Mouse (Mus musculus): Measurements from ENCODE around the gene Pnkp. TPM values are rescaled to one million over a fixed set of nuclear protein-coding genes. Genes with fewer than 3 reads are reported as not detected.

Pnkp gene
- polyA plus RNA-seq, 1 experiment = 53.4 TPM

DNA sequence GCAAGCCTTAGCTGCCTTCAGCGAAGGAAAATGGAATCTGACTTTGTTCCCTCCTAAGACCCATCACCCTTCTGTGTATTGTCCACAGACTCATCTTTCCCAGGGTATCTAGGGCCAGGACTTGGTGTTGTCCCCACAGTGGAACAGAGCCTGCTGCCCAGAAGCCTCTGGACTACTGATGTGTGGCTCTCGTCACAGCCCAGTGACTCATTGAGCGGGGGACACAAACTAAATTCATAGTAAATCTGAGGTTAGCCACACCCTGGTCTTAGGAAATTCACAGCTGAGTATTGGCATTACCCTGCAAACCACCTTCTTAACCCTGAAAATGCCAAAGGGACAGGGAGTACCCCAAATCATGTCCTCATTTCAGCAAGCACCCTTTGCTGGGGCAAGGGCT is 30.2 kb upstream of the Pnkp start:
- WGBS = 54% methylated on average over 3 of the region's 3 CpGs
- no peak for TF ChIP-seq CTCF (conservative IDR thresholded peaks at IDR 0.05; ENCODE audit: insufficient read depth, insufficient read length, low read depth, low read length)
- no peak for TF ChIP-seq POLR2A (IDR thresholded peaks at IDR 0.05; ENCODE audit: low read depth, low read length)
- H3K36me3 ChIP-seq (ENCODE audit: control insufficient read depth, insufficient read depth, low read length) = 0 out of 2 replicates have a peak, but pooled peaks cover 2% of the 10 kb centered on the region
- H3K4me3 ChIP-seq (ENCODE audit: insufficient read depth, low read depth, low read length) = no peak overlapping the region
- H3K27me3 ChIP-seq (replicated peaks; ENCODE audit: control insufficient read depth, insufficient read depth, low read length) = no peaks in the 10 kb centered on the region
- H3K27ac ChIP-seq (ENCODE audit: insufficient read depth, low read depth, low read length) = no peak overlapping the region
- H3K4me1 ChIP-seq (ENCODE audit: control insufficient read depth, insufficient read depth, low read length) = no peaks in the 10 kb centered on the region
- DNase-seq = no peak

DNA sequence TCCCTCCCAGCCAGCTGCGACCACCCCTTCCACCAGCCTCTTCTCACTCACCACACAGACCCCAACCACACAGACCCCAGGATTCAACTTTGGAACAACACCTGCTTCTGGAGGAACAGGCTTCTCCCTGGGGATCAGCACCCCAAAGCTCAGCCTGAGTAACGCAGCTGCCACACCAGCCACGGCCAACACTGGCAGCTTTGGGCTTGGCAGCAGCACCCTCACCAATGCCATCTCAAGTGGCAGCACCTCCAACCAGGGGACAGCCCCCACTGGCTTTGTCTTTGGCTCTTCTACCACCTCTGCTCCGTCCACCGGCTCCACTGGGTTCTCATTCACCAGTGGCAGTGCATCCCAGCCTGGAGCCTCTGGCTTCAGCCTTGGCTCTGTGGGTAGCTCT is 28.2 kb upstream of the Pnkp start:
- 91% methylated on average over 5 of the region's 5 CpGs for WGBS
- Histone ChIP-seq H3K4me3 (ENCODE audit: insufficient read depth, low read depth, low read length) (no peak overlapping the region), H3K36me3 (ENCODE audit: control insufficient read depth, insufficient read depth, low read length) (0 out of 2 replicates have a peak, but pooled peaks cover 2% of the 10 kb centered on the region), H3K4me1 (ENCODE audit: control insufficient read depth, insufficient read depth, low read length) (no peaks in the 10 kb centered on the region), H3K27ac (ENCODE audit: insufficient read depth, low read depth, low read length) (no peak overlapping the region), H3K27me3 (replicated peaks; ENCODE audit: control insufficient read depth, insufficient read depth, low read length) (no peaks in the 10 kb centered on the region)
- no peak for DNase-seq
- TF ChIP-seq CTCF (conservative IDR thresholded peaks at IDR 0.05; ENCODE audit: insufficient read depth, insufficient read length, low read depth, low read length) (no peak), POLR2A (IDR thresholded peaks at IDR 0.05; ENCODE audit: low read depth, low read length) (no peak)

DNA sequence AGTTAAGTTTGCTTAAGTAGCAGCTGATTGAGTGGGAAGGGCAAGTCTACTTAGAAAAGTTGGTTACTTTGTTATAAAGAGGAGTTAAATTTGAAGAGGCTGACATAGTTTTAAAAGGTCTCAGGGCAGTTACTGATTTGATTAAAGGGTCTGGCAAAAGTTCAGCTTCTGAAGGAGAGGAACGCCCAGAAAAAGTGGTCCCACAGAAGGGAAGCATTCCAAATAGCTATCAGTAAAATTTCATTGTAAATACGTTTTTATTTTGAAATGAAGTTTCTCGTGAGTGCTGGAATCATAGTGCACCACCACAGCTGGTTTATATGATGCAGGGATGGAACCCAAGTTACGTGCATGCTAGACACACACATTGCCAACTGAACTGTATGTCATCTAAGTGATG is 24.2 kb upstream of the Pnkp start:
- Histone ChIP-seq H3K36me3 (ENCODE audit: control insufficient read depth, insufficient read depth, low read length) (0 out of 2 replicates have a peak, but pooled peaks cover 2% of the 10 kb centered on the region), H3K4me3 (ENCODE audit: insufficient read depth, low read depth, low read length) (no peak overlapping the region), H3K27ac (ENCODE audit: insufficient read depth, low read depth, low read length) (no peak overlapping the region), H3K4me1 (ENCODE audit: control insufficient read depth, insufficient read depth, low read length) (no peaks in the 10 kb centered on the region), H3K27me3 (replicated peaks; ENCODE audit: control insufficient read depth, insufficient read depth, low read length) (no peaks in the 10 kb centered on the region)
- DNase-seq = no peak
- no peak for TF ChIP-seq POLR2A (IDR thresholded peaks at IDR 0.05; ENCODE audit: low read depth, low read length)
- TF ChIP-seq CTCF (conservative IDR thresholded peaks at IDR 0.05; ENCODE audit: insufficient read depth, insufficient read length, low read depth, low read length) = no peak
- 68% methylated on average over 4 of the region's 4 CpGs for WGBS

DNA sequence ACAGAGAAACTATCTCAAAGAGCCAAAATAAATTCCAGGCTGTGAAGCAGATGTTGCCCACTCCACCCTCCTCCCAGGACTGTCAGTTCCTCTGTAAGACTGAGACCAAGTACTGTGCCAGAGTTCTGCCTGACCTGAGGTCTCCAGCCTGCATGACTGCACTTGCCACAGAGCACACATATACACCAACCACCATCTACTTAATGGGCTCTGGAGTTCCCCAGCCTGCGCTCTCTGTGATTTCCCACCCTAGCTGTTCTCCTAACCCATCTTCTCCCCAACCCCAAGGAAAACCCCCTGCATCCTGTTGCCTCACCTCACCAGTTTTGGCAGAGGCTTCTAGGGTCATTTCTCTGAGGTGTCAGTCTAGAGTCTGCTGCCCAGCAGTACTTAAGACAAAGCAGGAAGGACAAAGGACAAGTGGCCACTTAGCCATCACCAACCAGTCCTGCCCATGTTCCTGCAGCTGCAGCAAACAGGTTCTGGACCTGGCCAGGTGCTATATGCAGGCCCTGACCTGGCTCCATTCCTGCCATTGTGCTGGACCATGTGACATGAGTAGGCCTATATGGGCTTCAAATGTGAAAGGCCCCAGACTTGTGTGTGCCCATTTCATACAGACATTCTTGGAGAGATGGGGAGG is 21.4 kb upstream of the Pnkp start:
- no peaks in the 10 kb centered on the region for H3K4me1 ChIP-seq (ENCODE audit: control insufficient read depth, insufficient read depth, low read length)
- TF ChIP-seq POLR2A (IDR thresholded peaks at IDR 0.05; ENCODE audit: low read depth, low read length) (no peak), CTCF (conservative IDR thresholded peaks at IDR 0.05; ENCODE audit: insufficient read depth, insufficient read length, low read depth, low read length) (no peak)
- WGBS = 82% methylated on average over 1 of the region's 1 CpGs
- H3K27ac ChIP-seq (ENCODE audit: insufficient read depth, low read depth, low read length) = no peak overlapping the region
- no peaks in the 10 kb centered on the region for H3K36me3 ChIP-seq (ENCODE audit: control insufficient read depth, insufficient read depth, low read length)
- H3K4me3 ChIP-seq (ENCODE audit: insufficient read depth, low read depth, low read length) = no peak overlapping the region
- H3K27me3 ChIP-seq (replicated peaks; ENCODE audit: control insufficient read depth, insufficient read depth, low read length) = no peaks in the 10 kb centered on the region
- no peak for DNase-seq

DNA sequence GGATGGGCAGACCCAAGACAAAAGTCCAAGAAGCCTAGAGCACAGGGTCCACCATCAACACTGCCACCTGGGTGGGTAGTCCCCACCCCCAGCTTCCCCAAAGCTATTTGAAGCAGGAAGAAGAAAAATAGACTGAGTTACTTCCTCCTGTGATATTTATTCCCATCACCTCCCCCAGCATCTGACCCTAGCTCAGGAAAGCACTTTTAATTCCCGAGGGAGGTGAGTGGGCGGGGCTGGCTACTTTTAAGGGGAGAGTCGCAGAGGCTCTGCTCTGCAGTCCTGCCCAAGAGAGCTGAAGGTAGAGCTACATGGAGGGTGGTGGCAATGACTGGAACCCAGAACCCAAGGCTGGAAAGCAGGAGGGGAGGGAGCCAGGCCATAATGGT is 20.9 kb upstream of the Pnkp start:
- Histone ChIP-seq H3K4me1 (ENCODE audit: control insufficient read depth, insufficient read depth, low read length) (no peaks in the 10 kb centered on the region), H3K36me3 (ENCODE audit: control insufficient read depth, insufficient read depth, low read length) (no peaks in the 10 kb centered on the region), H3K4me3 (ENCODE audit: insufficient read depth, low read depth, low read length) (no peak overlapping the region), H3K27me3 (replicated peaks; ENCODE audit: control insufficient read depth, insufficient read depth, low read length) (no peaks in the 10 kb centered on the region), H3K27ac (ENCODE audit: insufficient read depth, low read depth, low read length) (no peak overlapping the region)
- DNase-seq = peak; percentile 41
- 34% methylated on average over 3 of the region's 3 CpGs for WGBS
- TF ChIP-seq CTCF (conservative IDR thresholded peaks at IDR 0.05; ENCODE audit: insufficient read depth, insufficient read length, low read depth, low read length) (no peak), POLR2A (IDR thresholded peaks at IDR 0.05; ENCODE audit: low read depth, low read length) (no peak)

DNA sequence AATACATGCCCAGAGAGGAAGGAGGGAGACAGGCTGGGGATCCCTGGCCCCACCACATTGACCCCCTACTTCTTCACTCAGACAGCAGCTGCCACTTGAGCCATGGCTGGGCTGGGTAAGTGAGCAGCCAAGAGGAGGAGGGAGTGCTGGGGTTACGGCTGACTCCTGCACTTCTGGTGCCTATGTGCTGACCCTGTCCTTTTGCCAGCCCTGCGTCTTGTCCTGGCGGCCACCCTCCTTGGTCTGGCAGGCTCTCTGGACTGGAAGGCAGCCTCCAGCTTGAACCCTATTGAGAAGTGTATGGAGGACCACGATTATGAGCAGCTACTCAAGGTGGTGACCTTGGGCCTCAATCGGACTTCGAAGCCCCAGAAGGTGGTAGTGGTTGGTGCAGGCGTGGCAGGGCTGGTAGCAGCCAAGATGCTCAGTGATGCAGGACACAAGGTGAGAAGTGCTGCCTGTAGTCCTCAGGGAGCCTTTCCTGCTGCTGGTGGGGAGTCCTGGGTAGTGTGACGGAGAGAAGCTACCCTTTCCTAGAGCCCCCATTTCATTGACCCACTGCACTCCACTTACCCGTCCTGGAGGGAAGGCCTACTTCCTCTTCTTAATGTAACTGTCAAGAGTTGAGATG is 20.4 kb upstream of the Pnkp start:
- TF ChIP-seq CTCF (conservative IDR thresholded peaks at IDR 0.05; ENCODE audit: insufficient read depth, insufficient read length, low read depth, low read length) (no peak), POLR2A (IDR thresholded peaks at IDR 0.05; ENCODE audit: low read depth, low read length) (no peak)
- WGBS = 65% methylated on average over 9 of the region's 9 CpGs
- H3K4me1 ChIP-seq (ENCODE audit: control insufficient read depth, insufficient read depth, low read length) = no peaks in the 10 kb centered on the region
- no peak overlapping the region for H3K4me3 ChIP-seq (ENCODE audit: insufficient read depth, low read depth, low read length)
- no peaks in the 10 kb centered on the region for H3K27me3 ChIP-seq (replicated peaks; ENCODE audit: control insufficient read depth, insufficient read depth, low read length)
- no peak for DNase-seq
- H3K36me3 ChIP-seq (ENCODE audit: control insufficient read depth, insufficient read depth, low read length) = no peaks in the 10 kb centered on the region
- H3K27ac ChIP-seq (ENCODE audit: insufficient read depth, low read depth, low read length) = no peak overlapping the region

DNA sequence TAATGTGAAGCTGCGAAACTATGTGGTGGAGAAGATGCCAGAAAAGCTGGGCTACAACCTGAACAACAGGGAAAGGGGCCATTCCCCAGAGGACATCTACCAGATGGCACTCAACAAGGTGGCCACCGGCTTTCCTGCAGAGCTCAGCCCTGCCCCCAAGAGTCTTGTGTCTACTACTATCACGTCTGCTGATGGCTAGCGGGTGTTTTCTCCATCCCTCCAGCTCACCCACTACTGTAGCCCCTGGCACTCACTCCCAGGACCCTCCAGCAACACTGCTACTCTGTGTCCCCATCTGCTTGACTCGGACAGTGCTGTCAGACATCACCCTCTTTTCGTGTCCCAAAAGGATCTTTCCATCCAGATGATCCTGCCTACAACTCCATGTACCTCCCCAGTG is 18.9 kb upstream of the Pnkp start:
- Histone ChIP-seq H3K27me3 (replicated peaks; ENCODE audit: control insufficient read depth, insufficient read depth, low read length) (no peaks in the 10 kb centered on the region), H3K27ac (ENCODE audit: insufficient read depth, low read depth, low read length) (no peak overlapping the region), H3K36me3 (ENCODE audit: control insufficient read depth, insufficient read depth, low read length) (no peaks in the 10 kb centered on the region; the same call in 1 of the 2 replicates), H3K4me1 (ENCODE audit: control insufficient read depth, insufficient read depth, low read length) (no peaks in the 10 kb centered on the region), H3K4me3 (ENCODE audit: insufficient read depth, low read depth, low read length) (no peak overlapping the region)
- no peak for DNase-seq
- 96% methylated on average over 6 of the region's 6 CpGs for WGBS
- no peak for TF ChIP-seq CTCF (conservative IDR thresholded peaks at IDR 0.05; ENCODE audit: insufficient read depth, insufficient read length, low read depth, low read length)
- no peak for TF ChIP-seq POLR2A (IDR thresholded peaks at IDR 0.05; ENCODE audit: low read depth, low read length)
